In genomic region chr13:78202574-78203347, GRCm38 (mm10) we compare ENCODE assay signal across 8 mouse cellular contexts. TPM values are rescaled to one million over a fixed set of nuclear protein-coding genes. Genes with fewer than 3 reads are reported as not detected.
DNase-seq lines count a peak whose midpoint lies in the region; ATAC-seq lines count a peak whose summit lies in the region.

No protein-coding gene starts in this region.

- no peaks in the 10 kb centered on the region for H3K36me3 ChIP-seq in kidney, embryonic 16.5 days (ENCODE audit: insufficient read depth, low read length)
- no peaks in the 10 kb centered on the region for H3K36me3 ChIP-seq in heart, embryonic 16.5 days (ENCODE audit: control insufficient read depth, insufficient read depth)
- H3K36me3 ChIP-seq in neural tube, embryonic 13.5 days, result no peaks in the 10 kb centered on the region

- peak overlapping the region; percentile 94 for H3K27ac ChIP-seq in kidney, embryonic 16.5 days (ENCODE audit: low read length)
- peak overlapping the region; percentile 38 for H3K27ac ChIP-seq in heart, embryonic 16.5 days (ENCODE audit: low read length)
- peak overlapping the region; percentile 98 for H3K27ac ChIP-seq in neural tube, embryonic 13.5 days (replicated peaks)

- intact Hi-C loops in left cerebral cortex, postnatal 14 days (cut with DNase I), result loop anchor here (2.0 to 10.0 kb wide), 7 partner anchors 225 to 1358 kb away; no protein-coding TSS in a partner anchor

- H3K9me3 ChIP-seq in kidney, embryonic 16.5 days (ENCODE audit: low read length), result no peaks in the 10 kb centered on the region
- H3K9me3 ChIP-seq in heart, embryonic 16.5 days (replicated peaks; ENCODE audit: control insufficient read depth, low read length), result no peaks in the 10 kb centered on the region
- no peaks in the 10 kb centered on the region for H3K9me3 ChIP-seq in neural tube, embryonic 13.5 days

- peak overlapping the region; percentile 89 for H3K4me3 ChIP-seq in kidney, embryonic 16.5 days (ENCODE audit: low read length)
- peak overlapping the region; percentile 63 for H3K4me3 ChIP-seq in heart, embryonic 16.5 days (ENCODE audit: low read length)
- H3K4me3 ChIP-seq in neural tube, embryonic 13.5 days, result peak overlapping the region; percentile 97

- no peak for DNase-seq in kidney, adult 9 months
- peak; percentile 35 for DNase-seq in MN1 (ENCODE audit: low spot score)
- peak; percentile 78 to 81 for DNase-seq in cerebellum, postnatal 25 days
- DNase-seq in left cerebral cortex, postnatal 14 days (ENCODE audit: low spot score in 2 of 2), result peak; percentile 30 to 34
- no peak for DNase-seq in spleen, postnatal 36 days (ENCODE audit: low spot score in 2 of 2)

- no peaks in the 10 kb centered on the region for H3K27me3 ChIP-seq in kidney, embryonic 16.5 days (ENCODE audit: insufficient read depth, low read length)
- peaks cover 15% of the 10 kb centered on the region for H3K27me3 ChIP-seq in heart, embryonic 16.5 days (ENCODE audit: control insufficient read depth, insufficient read depth, low read length)
- no peaks in the 10 kb centered on the region for H3K27me3 ChIP-seq in neural tube, embryonic 13.5 days

- H3K4me2 ChIP-seq in kidney, embryonic 16.5 days (replicated peaks; ENCODE audit: low read depth, low read length), result peak overlapping the region; percentile 82
- H3K4me2 ChIP-seq in heart, embryonic 16.5 days (ENCODE audit: low read depth, low read length), result peak overlapping the region; percentile 99
- H3K4me2 ChIP-seq in neural tube, embryonic 13.5 days, result peak overlapping the region; percentile 88

- peaks cover 16% of the 10 kb centered on the region for H3K4me1 ChIP-seq in kidney, embryonic 16.5 days (ENCODE audit: insufficient read depth, low read length)
- H3K4me1 ChIP-seq in heart, embryonic 16.5 days (ENCODE audit: control insufficient read depth, insufficient read depth, low read length), result peaks cover 8% of the 10 kb centered on the region
- H3K4me1 ChIP-seq in neural tube, embryonic 13.5 days (replicated peaks), result peaks cover 31% of the 10 kb centered on the region

- H3K9ac ChIP-seq in kidney, embryonic 16.5 days (replicated peaks; ENCODE audit: low read length), result peak overlapping the region; percentile 83
- H3K9ac ChIP-seq in heart, embryonic 16.5 days (ENCODE audit: low read length), result peak overlapping the region; percentile 68
- H3K9ac ChIP-seq in neural tube, embryonic 13.5 days, result peak overlapping the region; percentile 92

- 0% methylated on average over 47 of the region's 47 CpGs for WGBS in kidney, embryonic 16.5 days
- WGBS in heart, embryonic 16.5 days, result under 1% methylated on average over 47 of the region's 47 CpGs
- under 1% methylated on average over 47 of the region's 47 CpGs for WGBS in neural tube, embryonic 13.5 days

- peak; percentile 2 for ATAC-seq in kidney, embryonic 16.5 days (ENCODE audit: low FRiP score, low TSS enrichment)
- no peak for ATAC-seq in heart, embryonic 16.5 days (replicated peaks; ENCODE audit: extremely low read depth, insufficient read depth, low FRiP score)
- ATAC-seq in neural tube, embryonic 13.5 days (ENCODE audit: low read depth), result peak; percentile 0; the same call in 1 of the 2 replicates

RNA-seq across cellular contexts. Expression of gene Nr2f1, which starts 3.2 kb away (rescaled TPM):
- polyA plus RNA-seq in kidney, embryonic 16.5 days (2015; fragmentation: Nextera tagmentation; extraction: Ambion mirVana), result 12.3 and 15.5 TPM in 2 replicates
- polyA plus RNA-seq in heart, embryonic 16.5 days (2015; fragmentation: Nextera tagmentation; extraction: Ambion mirVana), result 2.3 and 2.8 TPM in 2 replicates
- total RNA-seq in left cerebral cortex, postnatal 14 days (2021), result 100 to 1,000 TPM; 133 to 142 TPM
- 46.8 and 47.9 TPM in 2 replicates for polyA plus RNA-seq in neural tube, embryonic 13.5 days (2015; fragmentation: Nextera tagmentation; extraction: Ambion mirVana)

Comparison
In these comparisons a context has a peak if more than half of its experiments do, and no peak if none do; other contexts are left out.
1. H3K27ac ChIP-seq: peak in every context shown above with its lines; median percentile 98 in neural tube, embryonic 13.5 days; 94 in kidney, embryonic 16.5 days; 38 in heart, embryonic 16.5 days.
2. DNase-seq: peak in MN1 (single experiment), cerebellum, postnatal 25 days (2 of 2) and left cerebral cortex, postnatal 14 days (2 of 2); none in kidney, adult 9 months (single experiment) and spleen, postnatal 36 days (0 of 2).
3. Peak in every context shown above with its lines, with median percentiles within 50 percentile points of each other: H3K4me2 ChIP-seq, H3K4me3 ChIP-seq and H3K9ac ChIP-seq.